Mouse (Mus musculus): ENCODE measurements at regions not wholly inside any gene's neighbourhood (a gene's known extent, or its start where the extent isn't known, plus 50 kb on each side); places are given as distances from the start of the nearest gene placed in this dataset.
A peak's percentile ranks its signal among the peaks of the same experiment; 100 is the strongest.

GRCm38 (mm10) chr9:61627801-61628574 lies 255.8 kb downstream of the Tle3 start:
- no peak for DNase-seq (ENCODE audit: low spot score)

GRCm38 (mm10) chr9:61622933-61623332 lies 250.8 kb downstream of the Tle3 start:
- DNase-seq (ENCODE audit: low spot score) = no peak

GRCm38 (mm10) chr9:61621939-61622338 lies 249.8 kb downstream of the Tle3 start:
- no peak for DNase-seq (ENCODE audit: low spot score)

- DNase-seq (ENCODE audit: low spot score) = no peak
Observed at GRCm38 (mm10) chr9:61620786-61621185, 248.6 kb downstream of the Tle3 start.

- no peak for DNase-seq (ENCODE audit: low spot score)
Observed at GRCm38 (mm10) chr9:61620105-61620504, 247.9 kb downstream of the Tle3 start.

- no peak for DNase-seq (ENCODE audit: low spot score)
Observed at GRCm38 (mm10) chr9:61618510-61619249, 246.5 kb downstream of the Tle3 start.

GRCm38 (mm10) chr9:61617979-61618378 lies 245.8 kb downstream of the Tle3 start:
- no peak for DNase-seq (ENCODE audit: low spot score)

- no peak for DNase-seq (ENCODE audit: low spot score)
Observed at GRCm38 (mm10) chr9:61615556-61615955, 243.4 kb downstream of the Tle3 start.

GRCm38 (mm10) chr9:61607576-61607975 lies 235.4 kb downstream of the Tle3 start:
- no peak for DNase-seq (ENCODE audit: low spot score)

GRCm38 (mm10) chr9:61602353-61602978 lies 230.3 kb downstream of the Tle3 start:
- DNase-seq (ENCODE audit: low spot score) = no peak

GRCm38 (mm10) chr9:61601911-61602310 lies 229.7 kb downstream of the Tle3 start:
- no peak for DNase-seq (ENCODE audit: low spot score)

GRCm38 (mm10) chr9:61597287-61597686 lies 225.1 kb downstream of the Tle3 start:
- DNase-seq (ENCODE audit: low spot score) = no peak

GRCm38 (mm10) chr9:61596410-61597108 lies 224.4 kb downstream of the Tle3 start:
- no peak for DNase-seq (ENCODE audit: low spot score)

- no peak for DNase-seq (ENCODE audit: low spot score)
Observed at GRCm38 (mm10) chr9:61595170-61595967, 223.2 kb downstream of the Tle3 start.

- no peak for DNase-seq (ENCODE audit: low spot score)
Observed at GRCm38 (mm10) chr9:61593991-61594390, 221.8 kb downstream of the Tle3 start.

- DNase-seq (ENCODE audit: low spot score) = no peak
Observed at GRCm38 (mm10) chr9:61589727-61590299, 217.6 kb downstream of the Tle3 start.

- no peak for DNase-seq (ENCODE audit: low spot score)
Observed at GRCm38 (mm10) chr9:61583281-61584072, 211.3 kb downstream of the Tle3 start.

- DNase-seq (ENCODE audit: low spot score) = no peak
Observed at GRCm38 (mm10) chr9:61581046-61581445, 208.9 kb downstream of the Tle3 start.

GRCm38 (mm10) chr9:61578255-61578654 lies 206.1 kb downstream of the Tle3 start:
- no peak for DNase-seq (ENCODE audit: low spot score)

GRCm38 (mm10) chr9:61573634-61574359 lies 201.6 kb downstream of the Tle3 start:
- DNase-seq (ENCODE audit: low spot score) = peak; percentile 57

Data from layer of hippocampus, adult 9-10 months (tissue).